Mouse (Mus musculus): ENCODE data around the gene Olfr457. TPM values are rescaled to one million over a fixed set of nuclear protein-coding genes. Genes with fewer than 3 reads are reported as not detected.
"Not testable (repeated sequence)": the region's sequence is repeated elsewhere in the genome, so short reads cannot be mapped to it uniquely, and the experiment has no call there.

Olfr457 gene
- not detected in 2 replicates for polyA plus RNA-seq (2015; fragmentation: Nextera tagmentation; extraction: Ambion mirVana)

DNA sequence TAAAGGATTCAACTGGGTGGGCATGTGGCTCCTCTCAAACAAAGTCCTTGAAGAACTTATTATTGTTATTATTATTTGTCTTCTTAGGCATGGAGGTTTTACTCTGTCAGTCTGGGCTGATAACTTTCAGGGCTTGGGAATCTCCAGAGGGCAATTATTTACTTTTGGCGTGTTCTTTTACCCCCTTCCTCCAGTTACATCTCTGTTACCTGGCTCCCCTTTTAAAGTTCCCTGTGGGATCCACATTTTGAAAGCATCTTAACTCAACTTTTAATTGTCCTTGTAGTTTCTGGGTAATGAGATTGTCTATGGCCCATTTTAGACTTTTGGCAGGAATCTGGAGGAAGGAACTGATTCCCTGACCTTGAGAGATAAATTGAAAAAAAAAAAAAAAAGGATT lies at the start of gene Olfr457:
TSS of gene Olfr457 (minus strand) at position 101 of the 400 bp plus-strand sequence.
- Histone ChIP-seq H3K9me3 (no peaks in the 10 kb centered on the region), H3K9ac (no peak within 1 kb of the TSS), H3K36me3 (no peaks in the 10 kb centered on the region), H3K4me1 (no peaks in the 10 kb centered on the region), H3K4me2 (no peak within 1 kb of the TSS), H3K27me3 (no peaks in the 10 kb centered on the region), H3K4me3 (no peak within 1 kb of the TSS), H3K27ac (no peak within 1 kb of the TSS)
- WGBS, result 66% methylated on average over 1 of the region's 1 CpGs
- ATAC-seq (ENCODE audit: insufficient number of reproducible peaks, insufficient read depth, low FRiP score, low TSS enrichment, low read depth), result no peak

DNA sequence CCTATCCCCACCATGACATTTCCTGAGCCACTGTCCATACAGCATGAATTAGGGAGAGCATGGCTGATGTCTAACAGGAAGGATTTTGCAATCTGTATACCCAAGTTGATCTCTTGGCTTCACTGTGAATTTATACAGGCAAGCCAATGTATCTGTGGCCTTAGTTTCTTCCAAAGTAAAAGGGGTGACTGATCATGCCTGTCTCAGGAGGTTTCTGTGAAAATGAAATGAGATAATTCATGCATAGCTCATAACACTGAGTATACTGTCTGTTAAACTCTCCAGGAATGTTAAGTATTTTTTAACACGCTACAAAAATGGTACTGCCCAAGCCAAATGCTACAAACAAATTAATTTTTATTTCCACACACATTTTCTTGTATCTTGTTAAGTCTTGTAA lies 37.3 kb upstream of the Olfr457 start:
- Histone ChIP-seq H3K4me1 (no peaks in the 10 kb centered on the region), H3K9me3 (no peaks in the 10 kb centered on the region), H3K27ac (no peak overlapping the region), H3K4me3 (no peak overlapping the region), H3K4me2 (no peak overlapping the region), H3K9ac (no peak overlapping the region), H3K27me3 (no peaks in the 10 kb centered on the region), H3K36me3 (no peaks in the 10 kb centered on the region)
- 71% methylated on average over 1 of the region's 1 CpGs for WGBS
- ATAC-seq (ENCODE audit: insufficient number of reproducible peaks, insufficient read depth, low FRiP score, low TSS enrichment, low read depth), result no peak

DNA sequence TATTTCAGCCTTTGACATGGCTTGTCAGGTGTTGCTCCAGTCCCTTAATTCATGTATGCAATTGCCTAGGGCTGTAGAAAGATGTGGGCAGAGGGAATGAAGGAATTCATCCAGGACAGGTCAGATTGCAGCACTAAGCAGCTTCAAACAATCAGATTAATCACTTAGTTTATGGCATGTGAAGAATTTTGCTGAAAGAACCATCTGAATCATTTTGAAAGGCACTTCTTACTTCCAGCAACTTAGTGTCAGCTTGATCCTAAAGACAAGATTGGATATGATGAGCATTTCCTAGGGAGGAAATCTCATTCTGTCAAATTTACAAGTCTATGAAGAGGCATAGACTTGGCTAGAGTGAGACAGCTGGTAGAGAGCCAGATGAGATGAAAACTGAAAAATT lies 33.2 kb upstream of the Olfr457 start:
- Histone ChIP-seq H3K9ac (no peak overlapping the region), H3K27ac (no peak overlapping the region), H3K4me1 (no peaks in the 10 kb centered on the region), H3K4me2 (no peak overlapping the region), H3K9me3 (no peaks in the 10 kb centered on the region), H3K27me3 (no peaks in the 10 kb centered on the region), H3K4me3 (no peak overlapping the region), H3K36me3 (no peaks in the 10 kb centered on the region)
- no peak for ATAC-seq (ENCODE audit: insufficient number of reproducible peaks, insufficient read depth, low FRiP score, low TSS enrichment, low read depth)

DNA sequence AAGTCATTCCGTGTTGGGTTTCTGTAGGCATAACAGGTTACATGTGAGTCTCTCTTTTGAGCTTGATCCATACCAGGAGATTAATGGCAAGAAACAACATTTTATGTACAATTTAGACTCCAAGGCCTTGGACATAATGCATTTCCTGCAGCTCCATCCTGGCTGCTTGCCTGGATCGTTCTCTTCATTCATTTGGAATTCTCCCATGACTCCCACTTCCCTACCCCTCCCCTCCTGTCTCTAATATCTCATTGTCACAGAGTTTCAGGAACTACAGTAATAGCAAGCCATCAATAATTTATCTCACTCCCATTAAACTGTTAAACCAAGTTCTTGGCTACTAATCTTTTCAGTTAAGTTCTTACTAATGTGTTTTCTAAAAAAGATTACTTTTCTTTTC lies 27.3 kb upstream of the Olfr457 start:
- Histone ChIP-seq H3K4me2 (no peak overlapping the region), H3K9me3 (no peaks in the 10 kb centered on the region), H3K9ac (no peak overlapping the region), H3K27ac (no peak overlapping the region), H3K27me3 (no peaks in the 10 kb centered on the region), H3K36me3 (no peaks in the 10 kb centered on the region), H3K4me3 (no peak overlapping the region), H3K4me1 (no peaks in the 10 kb centered on the region)
- 88% methylated on average over 2 of the region's 2 CpGs for WGBS
- no peak for ATAC-seq (ENCODE audit: insufficient number of reproducible peaks, insufficient read depth, low FRiP score, low TSS enrichment, low read depth)

DNA sequence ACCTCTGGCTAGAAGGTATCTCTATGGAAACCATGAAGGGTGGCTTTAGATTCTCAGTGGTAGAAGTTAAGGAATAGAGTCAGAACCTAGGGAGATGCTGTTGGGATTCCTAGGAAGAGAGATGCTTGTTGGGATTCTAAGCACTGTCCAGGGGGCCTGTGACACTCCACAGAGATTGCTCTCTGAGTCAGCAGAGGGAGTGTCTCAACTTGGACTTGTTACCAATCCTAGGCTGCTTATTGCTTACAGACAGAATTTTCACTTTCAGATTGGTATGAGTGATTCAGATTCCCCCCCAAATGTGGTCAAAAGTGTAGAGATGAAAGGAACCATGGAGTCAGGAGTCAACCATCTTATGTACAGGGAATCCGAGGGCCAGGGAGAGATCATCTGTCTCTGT lies 13.6 kb upstream of the Olfr457 start:
- Histone ChIP-seq H3K4me3 (no peak overlapping the region), H3K27ac (no peak overlapping the region), H3K27me3 (no peaks in the 10 kb centered on the region)

DNA sequence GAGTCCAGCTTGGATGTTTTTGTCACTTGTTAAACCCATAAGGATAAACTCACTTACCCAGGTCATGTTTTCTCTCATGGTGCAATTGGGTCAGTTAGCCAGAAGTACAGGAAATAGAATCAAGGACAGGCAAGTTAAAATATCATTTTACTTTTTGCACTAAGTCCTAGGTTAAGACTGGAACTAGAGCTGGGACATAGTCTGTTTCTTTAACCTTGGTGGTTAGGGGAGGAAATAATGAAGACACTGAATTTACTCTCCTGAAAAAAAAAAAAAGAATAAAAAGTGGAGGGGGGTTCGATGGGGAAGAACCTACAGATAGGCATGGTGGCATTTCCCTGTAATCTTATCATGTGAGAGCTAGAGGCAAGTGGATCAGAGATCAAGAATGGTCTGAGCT lies 11.0 kb upstream of the Olfr457 start, which contains the start of gene Olfr456:
TSS of gene Olfr456 (minus strand) at position 101 of the 400 bp plus-strand sequence.
- no peak for ATAC-seq (ENCODE audit: insufficient number of reproducible peaks, insufficient read depth, low FRiP score, low TSS enrichment, low read depth)
- Histone ChIP-seq H3K36me3 (no peaks in the 10 kb centered on the region), H3K4me3 (no peak within 1 kb of the TSS), H3K4me1 (no peaks in the 10 kb centered on the region), H3K27me3 (no peaks in the 10 kb centered on the region), H3K9me3 (no peaks in the 10 kb centered on the region), H3K9ac (no peak within 1 kb of the TSS), H3K27ac (no peak within 1 kb of the TSS), H3K4me2 (no peak within 1 kb of the TSS)
- WGBS, result 87% methylated on average over 1 of the region's 1 CpGs

More for the DNA sequence above, 13.6 kb upstream of the Olfr457 start:
- Histone ChIP-seq H3K9ac (no peak overlapping the region), H3K4me1 (no peaks in the 10 kb centered on the region), H3K36me3 (no peaks in the 10 kb centered on the region), H3K4me2 (no peak overlapping the region), H3K9me3 (no peaks in the 10 kb centered on the region)
- WGBS, result 73% methylated on average over 1 of the region's 1 CpGs
- ATAC-seq (ENCODE audit: insufficient number of reproducible peaks, insufficient read depth, low FRiP score, low TSS enrichment, low read depth), result no peak

DNA sequence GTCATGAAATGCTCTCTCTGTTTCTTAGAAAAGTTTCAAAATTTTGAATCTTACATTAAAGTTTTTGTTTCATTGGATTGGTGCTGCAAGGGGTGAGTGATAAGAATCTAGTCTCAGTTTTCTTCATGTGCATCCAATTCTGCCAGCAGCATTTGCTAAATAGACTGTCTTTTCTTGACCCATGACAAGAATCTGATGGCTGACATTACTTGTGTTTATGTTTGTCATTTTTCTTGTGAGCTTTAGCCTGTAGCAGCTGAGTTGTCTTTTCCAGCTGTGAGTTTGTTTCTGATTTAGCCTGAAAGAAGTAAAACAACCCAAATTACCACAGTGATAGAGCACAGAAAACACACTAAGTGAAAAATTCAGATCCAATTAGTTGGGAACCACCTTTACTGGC lies 8.5 kb upstream of the Olfr457 start:
- H3K9me3 ChIP-seq, result no peaks in the 10 kb centered on the region
- H3K36me3 ChIP-seq, result no peaks in the 10 kb centered on the region
- ATAC-seq (ENCODE audit: insufficient number of reproducible peaks, insufficient read depth, low FRiP score, low TSS enrichment, low read depth), result no peak
- no peak overlapping the region for H3K27ac ChIP-seq
- no peaks in the 10 kb centered on the region for H3K27me3 ChIP-seq
- H3K9ac ChIP-seq, result no peak overlapping the region
- H3K4me2 ChIP-seq, result no peak overlapping the region
- no peak overlapping the region for H3K4me3 ChIP-seq
- no peaks in the 10 kb centered on the region for H3K4me1 ChIP-seq

DNA sequence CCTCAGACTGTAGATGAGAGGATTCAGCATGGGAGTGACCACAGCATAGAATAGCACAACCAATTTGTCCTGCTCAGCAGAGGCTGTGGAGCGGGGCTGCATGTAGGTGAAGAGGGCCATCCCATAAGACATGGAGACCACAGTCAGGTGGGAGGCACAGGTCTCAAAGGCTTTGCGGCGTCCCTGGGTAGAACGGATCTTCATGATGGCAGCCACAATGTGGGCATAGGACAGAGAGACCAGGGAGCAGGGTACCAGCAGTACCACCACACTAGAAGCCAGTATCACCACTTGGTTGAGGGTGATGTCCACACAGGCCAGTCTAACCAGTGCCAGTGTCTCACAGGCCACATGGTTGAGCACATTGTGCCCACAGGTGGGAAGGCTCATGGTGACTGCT lies 4.8 kb downstream of the Olfr457 start:
- not testable (repeated sequence) for H3K4me2 ChIP-seq; H3K4me1 ChIP-seq; H3K9me3 ChIP-seq; H3K36me3 ChIP-seq; H3K27ac ChIP-seq; H3K27me3 ChIP-seq; H3K9ac ChIP-seq; H3K4me3 ChIP-seq; ATAC-seq (ENCODE audit: insufficient number of reproducible peaks, insufficient read depth, low FRiP score, low TSS enrichment, low read depth)
- WGBS, result 95% methylated on average over 4 of the region's 4 CpGs

DNA sequence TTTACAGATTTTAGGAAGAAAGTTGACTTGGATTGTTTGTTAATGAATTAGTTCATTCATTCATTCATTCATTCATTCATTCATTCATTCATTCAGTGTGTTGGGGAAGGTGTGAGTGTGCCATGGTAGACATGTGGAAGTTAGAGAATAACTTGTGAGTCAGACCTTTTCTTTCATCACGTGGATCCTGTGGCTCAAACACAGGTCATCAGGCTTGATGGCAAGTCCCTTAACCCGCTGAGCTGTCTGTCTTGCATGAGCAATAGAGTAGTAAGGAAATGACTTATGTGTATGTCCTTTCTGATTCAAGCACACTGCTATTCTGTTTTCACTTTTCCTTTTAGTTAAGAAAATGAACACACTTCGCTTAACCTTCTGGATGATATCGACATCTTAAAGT lies 5.6 kb downstream of the Olfr457 start:
- 86% methylated on average over 4 of the region's 4 CpGs for WGBS
- Histone ChIP-seq H3K9ac (no peak overlapping the region), H3K36me3 (no peaks in the 10 kb centered on the region), H3K4me3 (no peak overlapping the region), H3K9me3 (no peaks in the 10 kb centered on the region), H3K4me1 (no peaks in the 10 kb centered on the region), H3K27ac (no peak overlapping the region), H3K4me2 (no peak overlapping the region), H3K27me3 (no peaks in the 10 kb centered on the region)
- no peak for ATAC-seq (ENCODE audit: insufficient number of reproducible peaks, insufficient read depth, low FRiP score, low TSS enrichment, low read depth)

DNA sequence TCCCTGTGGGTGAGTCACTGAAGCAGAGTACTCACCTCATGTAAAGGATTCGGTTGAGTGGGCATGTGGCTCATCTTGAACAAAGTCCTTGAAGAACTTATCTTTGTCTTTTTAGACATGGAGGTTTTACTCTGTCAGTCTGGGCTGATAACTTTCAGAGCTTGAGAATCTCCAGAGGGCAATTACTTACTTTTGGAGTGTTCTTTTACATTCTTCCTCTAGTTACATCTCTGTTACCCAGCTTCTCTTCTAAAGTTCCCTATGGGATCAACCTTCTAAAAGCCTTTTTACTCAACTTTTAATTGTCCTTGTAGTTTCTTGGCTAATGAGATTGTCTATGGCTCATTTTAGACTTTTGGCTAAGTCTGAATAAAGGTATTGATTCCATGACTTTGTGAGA lies 11.0 kb downstream of the Olfr457 start, which contains the start of gene Olfr458:
TSS of gene Olfr458 (minus strand) at position 101 of the 400 bp plus-strand sequence.
- 81% methylated on average over 1 of the region's 1 CpGs for WGBS

DNA sequence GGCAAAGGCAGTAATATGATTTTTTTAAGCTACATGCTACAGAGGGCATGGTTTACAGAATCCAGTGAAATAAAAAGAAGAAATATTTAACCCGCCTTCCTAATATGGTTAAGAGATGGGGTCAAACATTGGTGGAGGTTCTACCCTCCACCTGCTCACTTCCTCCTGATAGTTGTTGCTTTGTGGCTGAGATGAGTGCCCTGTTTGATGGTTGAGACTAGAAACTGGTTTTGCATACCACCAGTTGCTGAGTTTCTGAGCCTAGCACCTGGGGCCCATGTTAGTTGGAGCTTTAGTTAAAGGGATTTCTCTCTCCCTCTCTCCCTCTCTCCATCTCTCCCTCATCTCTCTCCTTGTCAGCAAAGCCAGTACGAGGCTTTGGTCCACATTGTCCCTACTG lies 28.8 kb downstream of the Olfr457 start:
- Histone ChIP-seq H3K4me3 (no peak overlapping the region), H3K27me3 (no peaks in the 10 kb centered on the region), H3K4me1 (no peaks in the 10 kb centered on the region), H3K4me2 (no peak overlapping the region), H3K27ac (no peak overlapping the region), H3K9ac (no peak overlapping the region), H3K36me3 (no peaks in the 10 kb centered on the region), H3K9me3 (no peaks in the 10 kb centered on the region)
- WGBS, result 77% methylated on average over 2 of the region's 2 CpGs
- no peak for ATAC-seq (ENCODE audit: insufficient number of reproducible peaks, insufficient read depth, low FRiP score, low TSS enrichment, low read depth)

More for the DNA sequence above, 11.0 kb downstream of the Olfr457 start, which contains the start of gene Olfr458:
- H3K27me3 ChIP-seq, result no peaks in the 10 kb centered on the region
- no peaks in the 10 kb centered on the region for H3K36me3 ChIP-seq
- no peaks in the 10 kb centered on the region for H3K9me3 ChIP-seq
- no peak within 1 kb of the TSS for H3K4me3 ChIP-seq
- H3K4me1 ChIP-seq, result no peaks in the 10 kb centered on the region
- no peak for ATAC-seq (ENCODE audit: insufficient number of reproducible peaks, insufficient read depth, low FRiP score, low TSS enrichment, low read depth)
- H3K27ac ChIP-seq, result no peak within 1 kb of the TSS
- H3K9ac ChIP-seq, result no peak within 1 kb of the TSS
- H3K4me2 ChIP-seq, result no peak within 1 kb of the TSS

DNA sequence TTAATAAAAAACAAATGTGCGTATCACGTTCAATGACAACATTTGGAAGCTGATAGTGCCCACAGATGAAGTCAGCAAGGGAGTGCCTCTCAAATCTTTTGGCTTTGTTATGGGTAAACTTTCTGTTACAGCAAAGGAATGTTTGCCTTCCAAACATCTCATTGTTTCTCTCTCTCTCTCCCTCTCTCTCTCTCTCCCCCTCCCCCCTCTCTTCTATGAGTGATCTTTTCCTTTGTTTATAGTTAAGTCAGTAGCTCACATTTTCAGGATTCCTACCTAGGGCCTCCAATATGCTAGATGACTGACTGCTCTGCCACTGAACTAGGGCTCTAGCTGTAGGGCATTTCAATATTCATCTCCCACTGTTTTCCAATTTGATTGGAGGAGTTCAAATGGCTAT lies 31.6 kb downstream of the Olfr457 start:
- Histone ChIP-seq H3K27ac (no peak overlapping the region), H3K4me2 (no peak overlapping the region), H3K9ac (no peak overlapping the region), H3K4me3 (no peak overlapping the region), H3K9me3 (no peaks in the 10 kb centered on the region), H3K4me1 (no peaks in the 10 kb centered on the region), H3K36me3 (no peaks in the 10 kb centered on the region), H3K27me3 (no peaks in the 10 kb centered on the region)
- 76% methylated on average over 2 of the region's 2 CpGs for WGBS
- no peak for ATAC-seq (ENCODE audit: insufficient number of reproducible peaks, insufficient read depth, low FRiP score, low TSS enrichment, low read depth)

DNA sequence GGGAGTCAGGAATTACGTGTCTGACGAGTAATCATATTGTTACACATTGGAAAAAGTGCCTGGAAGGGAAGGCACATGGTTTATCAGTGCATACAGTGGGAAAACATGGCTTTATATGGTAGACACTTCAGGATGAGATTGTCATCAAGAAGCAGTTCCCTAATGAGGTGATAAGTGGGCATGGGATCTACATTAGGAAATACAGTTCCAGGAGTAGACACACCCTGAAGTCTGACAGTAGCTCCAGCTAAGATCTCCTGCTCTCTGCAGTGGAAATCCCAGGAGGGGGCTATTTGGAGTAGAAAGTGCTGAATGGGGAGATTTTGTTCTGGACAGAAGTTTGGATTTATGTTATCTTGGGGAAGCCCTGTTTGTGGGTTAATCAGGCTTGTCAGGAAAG lies 34.7 kb downstream of the Olfr457 start:
- no peaks in the 10 kb centered on the region for H3K27me3 ChIP-seq
- no peaks in the 10 kb centered on the region for H3K4me1 ChIP-seq
- no peaks in the 10 kb centered on the region for H3K36me3 ChIP-seq
- no peak for ATAC-seq (ENCODE audit: insufficient number of reproducible peaks, insufficient read depth, low FRiP score, low TSS enrichment, low read depth)
- H3K4me2 ChIP-seq, result no peak overlapping the region
- no peak overlapping the region for H3K4me3 ChIP-seq
- H3K9me3 ChIP-seq, result no peaks in the 10 kb centered on the region
- WGBS, result 68% methylated on average over 2 of the region's 2 CpGs
- H3K9ac ChIP-seq, result no peak overlapping the region
- H3K27ac ChIP-seq, result no peak overlapping the region

Data from embryonic facial prominence, embryonic 13.5 days (tissue).